Mouse (Mus musculus) ES-Bruce4 (cell line): Measurements from ENCODE around the gene Kiss1.

Experiments used
- CTCF ChIP-seq: IDR thresholded peaks from one replicate; pipeline ENCODE4 v1.8.1; 2011; ENCODE audit warnings: low read depth, low read length
- EP300 ChIP-seq: IDR thresholded peaks from 2 replicates; pipeline ENCODE4 v1.6.1; 2011; ENCODE audit warnings: low read depth, low read length; ENCODE audit not compliant: insufficient read depth
- POLR2A ChIP-seq: IDR thresholded peaks from one replicate; pipeline ENCODE4 v1.8.1; 2011; ENCODE audit warnings: low read length; ENCODE audit not compliant: insufficient read depth

- TF ChIP-seq CTCF (no peak), POLR2A (no peak), EP300 (no peak)
These were observed 6.7 kb downstream of the Kiss1 start for GRCm38 (mm10) chr1:133328299-133328795.
